Mouse (Mus musculus) forebrain, embryonic 12.5 days (tissue): ENCODE measurements around the gene Hcrt. TPM values are rescaled to one million over a fixed set of nuclear protein-coding genes. Genes with fewer than 3 reads are reported as not detected.
A peak's percentile ranks its signal among the peaks of the same experiment; 100 is the strongest.

Source experiments
- ATAC-seq: fragments of 200-750 bp; cut with Nextera tagmentation; 2 replicates; pipeline ENCODE4 v1.8.0; 2017; ENCODE audit warnings: moderate TSS enrichment; ENCODE audit not compliant: low FRiP score
- H3K27ac ChIP-seq: fragments of 300-500 bp; sonication (generic); 2 replicates; pipeline ENCODE4 v1.5.1; 2016; ENCODE audit warnings: mild to moderate bottlenecking
- H3K27me3 ChIP-seq: fragments of 300-500 bp; sonication (generic); 2 replicates; pipeline ENCODE4 v1.6.1; 2016; ENCODE audit warnings: mild to moderate bottlenecking
- H3K36me3 ChIP-seq: fragments of 300-500 bp; sonication (generic); replicated peaks from 2 replicates; pipeline ENCODE4 v1.6.1; 2016; ENCODE audit warnings: mild to moderate bottlenecking
- H3K4me1 ChIP-seq: fragments of 300-500 bp; sonication (generic); 2 replicates; pipeline ENCODE4 v1.6.1; 2016
- H3K4me2 ChIP-seq: fragments of 300-500 bp; sonication (generic); 2 replicates; pipeline ENCODE4 v1.6.1; 2016; ENCODE audit warnings: mild to moderate bottlenecking, moderate library complexity
- H3K4me3 ChIP-seq: fragments of 300-500 bp; sonication (generic); replicated peaks from 2 replicates; pipeline ENCODE4 v1.5.1; 2016; ENCODE audit warnings: mild to moderate bottlenecking
- H3K9ac ChIP-seq: fragments of 300-500 bp; sonication (generic); 2 replicates; pipeline ENCODE4 v1.6.1; 2016; ENCODE audit warnings: mild to moderate bottlenecking
- H3K9me3 ChIP-seq: fragments of 300-500 bp; sonication (generic); 2 replicates; pipeline ENCODE4 v1.6.1; 2016
- WGBS: fragments of 180-500 bp; shearing (Covaris S2); methylation state at CpG from one replicate; pipeline ENCODE4 v1.1.7; 2016; 5-methylcytosine and 5-hydroxymethylcytosine counted together
- polyA plus RNA-seq: library from polyadenylated mRNA; unstranded; fragments of >200 nt; fragmentation: Nextera tagmentation; extraction: Ambion mirVana; gene quantifications from 2 replicates; pipeline ENCODE4 v1.2.1, GENCODE M21; 2016

The Hcrt gene
- polyA plus RNA-seq, 1 experiment from 2014 or later: 0.36 TPM

- peak; percentile 54; the same call in 1 of the 2 replicates for ATAC-seq
- Histone ChIP-seq H3K4me3 (peak overlapping the region; percentile 43), H3K9me3 (no peaks in the 10 kb centered on the region), H3K27me3 (peaks cover 48% of the 10 kb centered on the region), H3K9ac (peak overlapping the region; percentile 52), H3K36me3 (no peaks in the 10 kb centered on the region), H3K4me1 (peaks cover 27% of the 10 kb centered on the region), H3K4me2 (peak overlapping the region; percentile 75), H3K27ac (no peak overlapping the region)
- WGBS: under 1% methylated on average over 27 of the region's 27 CpGs
Observed at GRCm38 (mm10) chr11:100761547-100762045, 1.1 kb downstream of the Hcrt start.

GRCm38 (mm10) chr11:100759611-100760233 is 3.0 kb downstream of the Hcrt start, which contains the start of gene Kcnh4:
TSS of gene Kcnh4 (minus strand) at chr11:100759942.
- peak within 1 kb of the TSS; percentile 78 for H3K4me2 ChIP-seq
- H3K36me3 ChIP-seq: no peaks in the 10 kb centered on the region
- peak; percentile 55 for ATAC-seq
- WGBS: under 1% methylated on average over 50 of the region's 51 CpGs
- H3K27ac ChIP-seq: peak within 1 kb of the TSS; percentile 56
- peak within 1 kb of the TSS; percentile 63 for H3K9ac ChIP-seq
- H3K9me3 ChIP-seq: no peaks in the 10 kb centered on the region
- peaks cover 27% of the 10 kb centered on the region for H3K4me1 ChIP-seq
- H3K27me3 ChIP-seq: peaks cover 48% of the 10 kb centered on the region
- peak within 1 kb of the TSS; percentile 50 for H3K4me3 ChIP-seq

GRCm38 (mm10) chr11:100758707-100759610 is 3.8 kb downstream of the Hcrt start:
- peak; percentile 64 for ATAC-seq
- peaks cover 48% of the 10 kb centered on the region for H3K27me3 ChIP-seq

GRCm38 (mm10) chr11:100757566-100757965 is 5.2 kb downstream of the Hcrt start:
- no peaks in the 10 kb centered on the region for H3K9me3 ChIP-seq
- H3K4me3 ChIP-seq: no peak overlapping the region
- no peaks in the 10 kb centered on the region for H3K36me3 ChIP-seq
- no peak overlapping the region for H3K9ac ChIP-seq
- H3K4me2 ChIP-seq: no peak overlapping the region
- H3K4me1 ChIP-seq: peaks cover 27% of the 10 kb centered on the region
- peaks cover 40% of the 10 kb centered on the region for H3K27me3 ChIP-seq
- WGBS: 91% methylated on average over 12 of the region's 12 CpGs
- no peak for ATAC-seq
- H3K27ac ChIP-seq: no peak overlapping the region

More at GRCm38 (mm10) chr11:100758707-100759610, 3.8 kb downstream of the Hcrt start:
- Histone ChIP-seq H3K9ac (peak overlapping the region; percentile 63), H3K4me1 (peaks cover 27% of the 10 kb centered on the region), H3K36me3 (no peaks in the 10 kb centered on the region), H3K27ac (peak overlapping the region; percentile 56), H3K9me3 (no peaks in the 10 kb centered on the region), H3K4me2 (peak overlapping the region; percentile 78), H3K4me3 (peak overlapping the region; percentile 50)
- WGBS: under 1% methylated on average over 35 of the region's 35 CpGs

- H3K4me2 ChIP-seq: no peak overlapping the region
- no peak overlapping the region for H3K27ac ChIP-seq
- H3K36me3 ChIP-seq: no peaks in the 10 kb centered on the region
- 70% methylated on average over 6 of the region's 6 CpGs for WGBS
- H3K4me3 ChIP-seq: no peak overlapping the region
- no peaks in the 10 kb centered on the region for H3K9me3 ChIP-seq
- peaks cover 31% of the 10 kb centered on the region for H3K27me3 ChIP-seq
- no peak overlapping the region for H3K9ac ChIP-seq
- ATAC-seq: no peak
- H3K4me1 ChIP-seq: peaks cover 21% of the 10 kb centered on the region
Observed at GRCm38 (mm10) chr11:100756476-100756875, 6.3 kb downstream of the Hcrt start.

GRCm38 (mm10) chr11:100754693-100755057 is 8.1 kb downstream of the Hcrt start:
- WGBS: 98% methylated on average over 3 of the region's 3 CpGs
- H3K4me2 ChIP-seq: no peak overlapping the region
- H3K4me1 ChIP-seq: peaks cover 12% of the 10 kb centered on the region
- no peak overlapping the region for H3K27ac ChIP-seq
- no peak overlapping the region for H3K4me3 ChIP-seq
- H3K36me3 ChIP-seq: no peaks in the 10 kb centered on the region
- H3K27me3 ChIP-seq: peaks cover 17% of the 10 kb centered on the region
- no peak for ATAC-seq
- H3K9me3 ChIP-seq: no peaks in the 10 kb centered on the region
- no peak overlapping the region for H3K9ac ChIP-seq

- 84% methylated on average over 12 of the region's 12 CpGs for WGBS
- Histone ChIP-seq H3K9ac (no peak overlapping the region), H3K27me3 (peaks cover 12% of the 10 kb centered on the region), H3K4me3 (no peak overlapping the region), H3K36me3 (no peaks in the 10 kb centered on the region), H3K9me3 (no peaks in the 10 kb centered on the region), H3K27ac (no peak overlapping the region), H3K4me2 (no peak overlapping the region), H3K4me1 (peaks cover 7% of the 10 kb centered on the region)
- ATAC-seq: no peak
Observed at GRCm38 (mm10) chr11:100754021-100754692, 8.6 kb downstream of the Hcrt start.

GRCm38 (mm10) chr11:100752294-100752693 is 10.4 kb downstream of the Hcrt start:
- Histone ChIP-seq H3K27me3 (peaks cover 13% of the 10 kb centered on the region), H3K36me3 (no peaks in the 10 kb centered on the region), H3K4me2 (no peak overlapping the region), H3K27ac (no peak overlapping the region), H3K4me1 (no peaks in the 10 kb centered on the region), H3K9ac (no peak overlapping the region), H3K4me3 (no peak overlapping the region), H3K9me3 (no peaks in the 10 kb centered on the region)
- no peak for ATAC-seq
- WGBS: 41% methylated on average over 10 of the region's 10 CpGs

GRCm38 (mm10) chr11:100750127-100750526 is 12.6 kb downstream of the Hcrt start:
- Histone ChIP-seq H3K27ac (no peak overlapping the region), H3K4me3 (no peak overlapping the region), H3K27me3 (peaks cover 7% of the 10 kb centered on the region), H3K9me3 (no peaks in the 10 kb centered on the region), H3K9ac (no peak overlapping the region), H3K4me2 (no peak overlapping the region), H3K4me1 (0 out of 2 replicates have a peak, but pooled peaks cover 4% of the 10 kb centered on the region), H3K36me3 (no peaks in the 10 kb centered on the region)
- ATAC-seq: no peak
- WGBS: 92% methylated on average over 16 of the region's 16 CpGs

GRCm38 (mm10) chr11:100749469-100749868 is 13.3 kb downstream of the Hcrt start:
- Histone ChIP-seq H3K27me3 (peaks cover 7% of the 10 kb centered on the region), H3K27ac (no peak overlapping the region), H3K4me1 (0 out of 2 replicates have a peak, but pooled peaks cover 4% of the 10 kb centered on the region), H3K36me3 (no peaks in the 10 kb centered on the region), H3K9ac (no peak overlapping the region), H3K9me3 (no peaks in the 10 kb centered on the region), H3K4me3 (no peak overlapping the region), H3K4me2 (no peak overlapping the region)
- 59% methylated on average over 25 of the region's 25 CpGs for WGBS
- ATAC-seq: no peak

- 0 out of 2 replicates have a peak, but pooled peaks cover 4% of the 10 kb centered on the region for H3K4me1 ChIP-seq
- ATAC-seq: no peak
- 82% methylated on average over 4 of the region's 4 CpGs for WGBS
Observed at GRCm38 (mm10) chr11:100748620-100749019, 14.1 kb downstream of the Hcrt start.

GRCm38 (mm10) chr11:100747114-100747513 is 15.6 kb downstream of the Hcrt start:
- whole genome bisulfite sequencing: 79% methylated on average over 5 of the region's 5 CpGs
- Histone ChIP-seq H3K27me3 (peaks cover 7% of the 10 kb centered on the region), H3K4me1 (0 out of 2 replicates have a peak, but pooled peaks cover 4% of the 10 kb centered on the region), H3K4me3 (no peak overlapping the region), H3K9ac (no peak overlapping the region), H3K9me3 (no peaks in the 10 kb centered on the region), H3K36me3 (no peaks in the 10 kb centered on the region), H3K4me2 (no peak overlapping the region), H3K27ac (no peak overlapping the region)
- ATAC-seq: no peak

More at GRCm38 (mm10) chr11:100748620-100749019, 14.1 kb downstream of the Hcrt start:
- Histone ChIP-seq H3K36me3 (no peaks in the 10 kb centered on the region), H3K9ac (no peak overlapping the region), H3K4me3 (no peak overlapping the region), H3K27ac (no peak overlapping the region), H3K9me3 (no peaks in the 10 kb centered on the region), H3K27me3 (peaks cover 7% of the 10 kb centered on the region), H3K4me2 (no peak overlapping the region)
